Mouse (Mus musculus): ENCODE results near the gene Tmem50b.

DNA sequence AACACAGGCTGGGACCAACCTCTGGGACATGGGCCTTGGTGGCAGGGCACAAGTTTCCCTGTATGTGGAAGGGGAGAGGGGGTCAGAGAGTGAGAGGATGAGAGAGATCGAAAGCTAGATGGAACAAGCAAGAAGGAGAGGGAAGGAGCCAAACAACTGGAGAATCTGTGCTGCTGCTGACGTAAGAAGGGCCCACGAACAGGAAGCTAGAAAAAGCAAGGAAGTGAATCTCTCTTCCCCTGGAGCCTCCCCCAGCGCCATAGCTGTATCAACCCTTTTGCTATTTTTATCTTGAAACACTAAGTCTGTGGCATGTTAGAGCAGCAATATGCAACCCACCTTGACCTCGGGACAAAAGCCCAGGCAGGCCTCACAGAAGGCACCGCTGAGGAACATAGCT lies 59.5 kb downstream of the Tmem50b start:
- no peak for TF ChIP-seq TAL1 (IDR thresholded peaks at IDR 0.05; ENCODE audit: low read length)
- no peak for TF ChIP-seq GATA1 (IDR thresholded peaks at IDR 0.05; ENCODE audit: low read length)
